Mouse (Mus musculus): ENCODE data around the gene Atp6v0a1. TPM values are rescaled to one million over a fixed set of nuclear protein-coding genes. Genes with fewer than 3 reads are reported as not detected.

The Atp6v0a1 gene
- total RNA-seq, 2 experiments from 2014 or later: 52.9 to 59.9 TPM

DNA sequence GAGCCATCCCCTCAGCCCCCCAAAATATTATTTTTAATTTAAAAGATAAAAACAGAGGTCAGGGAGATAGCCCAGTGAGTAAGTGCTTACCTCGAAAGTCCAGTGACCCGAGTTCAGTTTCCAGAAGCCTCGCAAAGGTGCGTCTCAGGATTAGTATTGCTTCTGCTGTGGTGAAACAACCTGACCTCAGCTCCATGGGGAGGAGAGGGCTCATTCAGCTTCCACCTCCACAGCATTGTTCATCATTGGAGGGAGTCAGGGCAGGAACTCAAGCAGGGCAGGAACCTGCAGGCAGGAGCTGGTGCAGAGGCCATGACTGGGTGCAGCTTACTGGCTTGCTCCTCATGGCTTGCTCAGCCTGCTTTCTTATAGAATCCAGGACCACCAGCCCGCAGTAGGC lies 51.8 kb downstream of the Atp6v0a1 start:
- no peak for DNase-seq

DNA sequence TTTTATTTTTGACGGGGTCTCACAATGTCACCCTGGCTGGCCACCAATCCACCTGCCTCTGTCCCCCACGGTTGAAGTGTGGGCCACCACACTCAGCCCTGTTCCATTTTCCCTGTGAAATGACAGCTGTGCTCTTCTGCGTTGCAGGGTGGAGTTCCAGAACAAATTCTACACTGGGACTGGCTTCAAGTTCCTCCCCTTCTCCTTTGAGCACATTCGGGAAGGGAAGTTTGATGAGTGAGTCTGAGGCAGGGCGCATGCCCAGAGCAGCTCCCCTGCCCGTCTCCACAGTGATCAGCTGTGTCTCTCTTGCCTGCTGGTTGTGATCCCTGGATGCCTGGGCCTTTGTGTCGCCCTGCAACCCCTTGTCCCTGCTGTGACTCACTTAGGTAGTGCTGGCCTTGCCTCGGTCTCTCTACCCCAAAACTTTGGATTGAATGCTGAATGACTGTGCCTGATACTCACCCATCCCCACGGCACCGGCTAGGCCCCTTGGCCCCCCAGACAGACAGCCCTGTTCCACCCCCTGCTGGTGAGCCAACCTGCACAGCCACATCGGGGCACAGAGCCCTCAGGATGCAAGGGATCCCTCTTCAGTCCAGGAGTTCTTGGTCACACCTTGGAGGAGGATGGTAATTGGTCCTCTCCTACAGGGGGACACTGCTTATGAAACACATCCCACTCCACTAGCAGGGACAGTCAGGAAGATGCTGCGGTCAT lies 53.1 kb downstream of the Atp6v0a1 start:
- no peak for DNase-seq

DNA sequence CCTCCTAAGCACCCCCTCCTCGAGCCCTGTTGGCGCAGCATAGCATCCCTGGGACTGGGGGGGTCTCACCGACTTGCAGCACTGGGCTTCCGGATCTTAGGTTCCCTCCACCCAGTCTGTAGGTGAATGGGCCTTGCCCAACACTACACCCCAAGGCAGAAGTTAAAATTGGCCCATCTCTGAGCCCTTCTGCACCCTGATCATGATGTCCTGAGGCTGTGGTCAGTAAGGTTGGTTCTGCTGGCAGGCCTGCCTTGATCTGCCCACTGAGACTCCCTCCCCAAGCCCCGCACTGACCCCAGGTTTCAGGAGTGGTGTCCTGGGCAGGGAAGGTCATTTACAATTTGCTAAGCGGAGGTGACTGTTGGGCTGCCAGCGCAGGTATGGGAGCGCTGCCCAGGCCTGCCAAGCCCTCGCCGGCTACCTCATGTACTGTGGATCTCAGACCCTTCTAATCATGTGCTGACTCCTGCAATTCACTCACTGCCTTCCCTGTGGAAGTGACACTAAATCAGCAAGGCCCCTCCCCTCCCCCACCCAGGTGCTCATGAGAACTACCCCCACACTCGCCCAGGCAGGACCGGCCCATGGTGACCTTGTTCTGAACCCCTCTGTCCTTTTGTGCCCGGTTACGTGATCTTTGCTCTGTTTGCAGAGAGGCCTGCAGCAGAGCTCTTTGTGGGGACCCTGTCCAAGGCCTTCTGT lies 53.9 kb downstream of the Atp6v0a1 start:
- DNase-seq: no peak

DNA sequence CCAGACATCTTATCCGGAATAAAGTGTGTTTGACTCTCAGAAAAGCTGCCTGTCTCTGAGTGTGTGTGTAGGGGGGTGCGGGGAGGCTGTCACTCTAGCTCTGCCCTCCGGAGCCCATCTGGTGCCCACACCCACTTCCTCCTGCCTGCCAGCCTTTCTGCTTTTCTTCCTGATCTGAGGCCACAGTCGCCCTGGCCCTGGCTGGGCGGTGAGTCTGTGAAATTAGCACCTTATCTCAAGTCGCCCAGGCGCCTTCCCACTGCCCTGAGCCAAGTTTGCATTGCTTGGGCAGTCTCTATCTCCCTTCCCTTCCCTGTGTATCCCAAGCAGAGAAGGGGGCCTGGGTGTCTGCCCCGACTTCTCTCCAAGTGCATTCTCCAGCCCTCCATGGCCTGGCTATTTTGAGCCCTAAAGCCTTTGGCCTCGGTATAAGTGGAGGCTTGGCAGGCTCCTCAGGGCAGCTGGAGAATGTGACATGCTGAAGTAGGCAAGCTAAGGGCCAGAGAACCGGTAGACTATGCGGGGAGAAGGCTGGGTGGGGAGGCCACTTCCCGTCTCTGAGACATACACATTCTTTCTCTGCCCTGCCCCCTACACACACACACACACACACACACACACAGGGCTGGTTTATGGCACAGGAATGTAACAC lies 54.5 kb downstream of the Atp6v0a1 start:
- DNase-seq: peak; percentile 59

DNA sequence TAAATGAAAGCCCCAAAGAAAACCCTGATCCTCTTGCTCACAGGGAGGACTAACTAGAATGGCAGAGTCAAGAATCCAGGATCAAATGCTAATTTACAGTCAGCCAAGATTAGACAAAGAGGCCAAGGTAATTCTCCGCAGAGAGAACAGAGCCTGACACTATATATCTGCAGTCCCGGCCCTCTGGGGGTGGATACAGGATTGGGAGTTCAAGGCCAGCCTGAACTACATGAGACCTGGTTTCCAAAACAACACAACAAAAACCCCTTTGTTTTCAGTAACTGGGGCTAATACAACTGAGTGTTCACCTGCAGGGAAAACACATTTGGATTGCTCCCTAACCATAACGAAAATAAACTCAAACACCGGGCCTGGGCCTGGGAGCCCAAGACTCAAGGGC lies 55.2 kb downstream of the Atp6v0a1 start:
- DNase-seq: no peak

DNA sequence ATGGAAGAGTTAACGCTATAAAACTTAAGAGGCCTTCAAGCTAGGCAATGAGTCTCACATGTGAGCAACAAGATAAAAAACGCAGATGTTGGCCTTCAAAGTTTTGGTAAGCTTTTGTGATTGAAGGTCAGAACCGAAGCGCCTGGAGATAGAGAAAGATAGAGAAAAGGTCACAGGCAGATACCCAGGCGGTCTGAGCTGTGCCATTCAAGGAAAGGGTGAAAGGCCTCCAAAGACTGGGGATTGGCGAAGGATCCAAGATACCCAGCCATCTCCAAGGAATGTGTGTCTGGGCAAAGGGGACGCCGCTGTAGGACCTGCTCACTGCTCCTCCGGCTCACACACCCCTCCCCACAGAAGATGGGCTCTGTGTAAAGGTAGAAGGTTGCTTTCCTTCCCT lies 55.8 kb downstream of the Atp6v0a1 start:
- no peak for DNase-seq

DNA sequence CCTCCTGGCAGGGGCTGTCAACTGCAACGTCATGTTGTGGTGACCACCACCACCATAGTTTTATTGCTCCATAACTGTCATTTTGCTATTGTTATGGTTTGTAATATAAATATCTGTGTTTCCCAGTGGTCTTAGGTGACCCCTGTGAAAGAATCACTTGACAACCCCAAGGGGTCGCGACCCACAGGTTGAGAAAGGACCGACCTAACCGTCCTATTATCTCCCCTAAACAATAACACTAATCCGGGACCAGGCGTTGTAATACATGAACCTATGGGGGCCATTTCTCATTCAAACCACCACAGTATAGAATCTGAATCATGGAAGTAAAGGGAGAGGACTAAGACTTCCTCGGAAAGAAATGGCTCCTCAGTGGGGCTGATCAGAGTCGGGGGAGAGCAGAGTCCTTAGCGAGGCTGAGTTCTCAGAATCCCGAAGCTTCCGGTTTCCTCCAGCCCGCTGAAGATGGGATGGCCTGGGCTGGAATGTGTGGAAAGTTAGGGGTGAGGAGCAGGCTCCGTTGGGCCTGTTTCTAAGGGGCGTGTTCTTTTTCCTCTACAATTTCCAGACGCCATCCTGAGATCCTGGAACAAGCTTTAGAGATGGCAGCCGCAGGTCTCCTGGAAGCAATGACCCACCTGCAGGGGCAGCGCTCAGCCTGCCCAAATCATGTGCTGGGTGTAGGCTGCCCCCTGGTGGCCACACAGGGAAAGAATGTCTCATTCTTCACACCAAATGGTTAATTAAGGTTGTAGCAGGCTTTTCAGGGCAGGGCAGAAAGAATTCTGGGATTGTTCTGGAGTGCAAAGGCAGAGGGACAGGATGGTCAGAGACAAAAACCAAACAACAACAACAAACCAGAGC lies 57.5 kb downstream of the Atp6v0a1 start:
- peak; percentile 87 for DNase-seq

DNA sequence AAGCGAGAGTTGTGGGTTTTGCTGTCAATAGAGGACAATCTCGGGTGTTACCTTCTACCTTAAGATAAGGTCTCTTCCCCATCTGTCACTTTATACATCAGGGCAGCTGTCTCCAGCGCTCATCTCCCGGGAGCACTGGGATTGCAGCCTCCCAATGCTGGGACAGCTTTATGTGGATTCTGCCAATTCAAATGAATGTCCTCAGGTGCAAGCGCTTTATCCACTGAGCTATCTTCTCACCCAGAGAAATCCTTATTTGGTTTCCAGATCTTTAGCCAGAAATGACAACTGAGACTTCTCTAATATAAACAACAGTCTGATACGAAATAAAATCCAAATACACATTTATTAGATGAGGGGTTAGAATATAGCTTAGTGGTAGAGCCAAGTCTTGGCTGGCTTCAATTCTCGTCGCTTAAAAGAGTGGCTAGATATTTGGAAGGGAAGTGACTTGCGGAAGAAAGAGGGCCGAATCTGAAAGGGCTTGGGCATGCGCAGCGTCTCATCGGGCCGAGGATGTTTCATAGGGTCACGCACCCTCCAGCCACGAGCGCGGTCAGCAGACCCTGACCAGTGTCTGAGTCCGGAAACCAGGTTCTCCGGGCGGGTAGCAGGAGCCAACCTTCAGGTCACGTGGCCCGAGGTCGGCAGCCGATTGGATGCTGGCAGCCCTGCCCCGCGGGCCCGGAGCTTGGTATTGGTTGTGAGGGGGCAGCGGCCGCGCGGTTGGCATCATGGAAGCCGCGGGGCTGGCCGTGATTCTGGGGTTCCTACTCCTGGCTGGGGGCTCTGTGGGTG lies 60.3 kb downstream of the Atp6v0a1 start, which contains the start of gene Naglu:
TSS of gene Naglu (plus strand) at position 622 of the 798 bp plus-strand sequence.
- DNase-seq: peak; percentile 96

DNA sequence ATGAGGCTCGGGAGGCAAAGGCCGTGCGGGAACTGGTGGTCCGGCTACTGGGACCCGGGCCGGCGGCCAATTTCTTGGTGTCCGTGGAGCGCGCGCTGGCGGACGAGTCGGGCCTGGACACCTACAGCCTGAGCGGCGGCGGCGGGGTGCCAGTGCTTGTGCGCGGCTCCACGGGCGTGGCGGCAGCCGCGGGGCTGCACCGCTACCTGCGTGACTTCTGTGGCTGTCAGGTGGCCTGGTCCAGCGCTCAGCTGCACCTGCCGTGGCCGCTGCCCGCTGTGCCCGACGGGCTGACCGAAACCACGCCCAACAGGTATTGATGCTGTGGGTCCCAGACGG lies 60.9 kb downstream of the Atp6v0a1 start:
- DNase-seq: no peak

DNA sequence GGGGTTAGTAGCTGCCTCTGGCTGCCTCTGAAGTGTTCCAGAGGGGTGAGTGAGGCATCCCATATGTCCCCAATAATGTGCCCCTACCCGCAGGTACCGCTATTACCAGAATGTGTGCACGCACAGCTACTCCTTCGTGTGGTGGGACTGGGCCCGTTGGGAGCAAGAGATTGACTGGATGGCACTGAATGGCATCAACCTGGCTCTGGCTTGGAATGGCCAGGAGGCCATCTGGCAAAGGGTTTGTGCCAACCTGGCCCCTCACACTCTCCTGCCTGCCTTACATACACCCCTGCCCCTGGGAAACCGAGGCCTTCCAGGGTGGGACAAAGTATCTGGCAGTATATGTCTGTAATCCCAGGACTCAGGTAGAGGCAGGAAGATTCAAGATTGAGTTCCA lies 61.7 kb downstream of the Atp6v0a1 start:
- no peak for DNase-seq

DNA sequence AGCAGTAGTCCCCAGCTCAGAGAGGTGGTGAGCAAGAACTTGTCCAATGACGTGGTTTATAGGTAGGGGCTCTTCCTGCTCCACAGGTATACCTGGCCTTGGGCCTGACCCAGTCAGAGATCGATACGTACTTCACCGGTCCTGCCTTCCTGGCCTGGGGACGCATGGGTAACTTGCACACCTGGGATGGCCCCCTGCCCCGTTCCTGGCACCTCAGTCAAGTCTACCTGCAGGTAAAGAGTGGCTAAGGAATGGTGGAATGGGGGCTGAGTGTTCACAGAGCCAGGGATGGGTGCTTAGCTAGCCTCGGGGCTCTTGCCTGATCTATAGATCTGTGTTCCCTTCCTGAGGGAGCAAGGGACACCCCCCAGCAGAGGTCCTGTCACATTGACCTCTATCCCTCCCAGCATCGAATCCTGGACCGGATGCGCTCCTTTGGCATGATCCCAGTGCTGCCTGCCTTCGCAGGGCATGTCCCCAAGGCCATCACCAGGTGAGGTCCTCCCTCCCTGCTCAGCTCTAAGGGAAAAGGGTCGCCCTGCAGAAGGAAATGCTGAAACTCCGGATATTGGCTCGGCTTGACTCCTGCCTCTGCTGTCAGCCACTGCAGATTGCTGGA lies 62.7 kb downstream of the Atp6v0a1 start:
- no peak for DNase-seq

DNA sequence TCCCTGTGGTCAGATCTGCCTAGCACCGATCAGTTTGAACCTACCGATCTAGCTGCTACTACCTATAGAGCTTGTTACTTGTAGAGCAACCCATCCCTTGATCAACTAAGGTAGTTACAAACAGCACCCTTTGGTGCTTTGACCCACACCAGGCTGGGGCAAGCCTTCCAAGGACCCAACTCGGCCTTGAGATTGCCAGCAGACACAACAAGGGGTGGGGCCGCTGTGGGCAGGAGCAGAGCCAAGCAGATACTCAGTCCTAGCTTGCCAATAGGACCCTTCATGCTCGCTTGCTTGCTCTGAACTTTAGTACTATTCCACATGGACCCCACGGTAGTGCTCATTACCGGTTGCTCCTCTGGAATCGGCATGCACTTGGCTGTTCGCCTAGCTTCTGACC lies 68.9 kb downstream of the Atp6v0a1 start, which contains the start of gene Hsd17b1:
TSS of gene Hsd17b1 (plus strand) at position 291 of the 400 bp plus-strand sequence.
- no peak for DNase-seq

DNA sequence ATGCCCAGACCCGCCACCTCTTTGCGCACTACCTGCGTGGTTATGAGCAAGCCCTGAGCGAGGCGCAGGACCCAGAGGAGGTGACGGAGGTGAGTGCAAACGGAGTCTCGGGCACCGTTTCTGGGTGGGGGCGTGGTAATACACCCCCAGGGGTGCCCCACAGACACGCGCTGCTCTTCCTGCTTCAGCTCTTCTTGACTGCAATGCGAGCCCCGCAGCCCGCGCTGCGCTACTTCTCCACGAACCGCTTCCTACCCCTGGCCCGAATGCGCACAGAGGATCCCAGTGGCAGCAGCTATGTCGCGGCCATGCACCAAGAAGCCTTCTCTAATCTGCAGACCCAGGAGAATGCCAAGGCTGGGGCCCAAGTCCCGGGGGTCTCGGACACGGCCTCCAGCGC lies 70.5 kb downstream of the Atp6v0a1 start:
- DNase-seq: no peak

DNA sequence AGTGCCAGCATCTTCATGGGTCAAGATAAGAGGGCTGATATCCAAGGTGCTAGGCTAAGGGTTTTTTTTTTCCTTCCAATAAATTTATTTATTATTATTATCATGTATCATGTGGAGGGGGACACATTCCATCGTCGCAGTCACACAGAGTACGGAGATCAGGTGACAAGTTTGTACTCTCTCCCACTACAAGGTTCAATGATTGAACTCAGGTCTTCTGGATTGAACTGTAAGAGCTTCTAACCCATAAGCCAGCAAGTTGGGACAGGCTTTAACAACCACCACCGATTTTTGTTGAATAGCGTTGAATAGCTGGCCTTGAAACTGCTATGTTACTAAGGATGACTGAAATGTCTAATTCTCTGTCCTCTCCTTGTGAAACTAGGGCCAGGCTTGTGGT lies 71.2 kb downstream of the Atp6v0a1 start:
- no peak for DNase-seq

DNA sequence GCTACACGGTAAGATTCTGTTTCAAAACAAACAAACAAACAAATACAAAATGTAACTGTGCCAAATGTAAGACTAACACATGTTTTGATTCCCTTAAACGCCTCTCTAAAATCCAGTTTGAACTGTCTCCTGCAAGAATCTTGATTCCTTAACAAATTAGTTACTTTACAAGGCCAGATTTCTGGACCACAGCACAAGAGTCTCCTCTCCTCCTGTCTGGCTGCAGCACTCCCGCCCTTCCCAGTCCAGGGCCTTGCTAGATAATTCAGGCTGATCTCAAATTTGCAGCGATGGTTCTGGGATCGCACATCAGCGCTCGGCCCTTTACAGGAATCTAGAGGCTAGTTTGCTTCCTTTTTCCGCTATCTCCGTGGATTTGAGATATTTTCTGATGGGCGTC lies 72.4 kb downstream of the Atp6v0a1 start:
- DNase-seq: no peak

DNA sequence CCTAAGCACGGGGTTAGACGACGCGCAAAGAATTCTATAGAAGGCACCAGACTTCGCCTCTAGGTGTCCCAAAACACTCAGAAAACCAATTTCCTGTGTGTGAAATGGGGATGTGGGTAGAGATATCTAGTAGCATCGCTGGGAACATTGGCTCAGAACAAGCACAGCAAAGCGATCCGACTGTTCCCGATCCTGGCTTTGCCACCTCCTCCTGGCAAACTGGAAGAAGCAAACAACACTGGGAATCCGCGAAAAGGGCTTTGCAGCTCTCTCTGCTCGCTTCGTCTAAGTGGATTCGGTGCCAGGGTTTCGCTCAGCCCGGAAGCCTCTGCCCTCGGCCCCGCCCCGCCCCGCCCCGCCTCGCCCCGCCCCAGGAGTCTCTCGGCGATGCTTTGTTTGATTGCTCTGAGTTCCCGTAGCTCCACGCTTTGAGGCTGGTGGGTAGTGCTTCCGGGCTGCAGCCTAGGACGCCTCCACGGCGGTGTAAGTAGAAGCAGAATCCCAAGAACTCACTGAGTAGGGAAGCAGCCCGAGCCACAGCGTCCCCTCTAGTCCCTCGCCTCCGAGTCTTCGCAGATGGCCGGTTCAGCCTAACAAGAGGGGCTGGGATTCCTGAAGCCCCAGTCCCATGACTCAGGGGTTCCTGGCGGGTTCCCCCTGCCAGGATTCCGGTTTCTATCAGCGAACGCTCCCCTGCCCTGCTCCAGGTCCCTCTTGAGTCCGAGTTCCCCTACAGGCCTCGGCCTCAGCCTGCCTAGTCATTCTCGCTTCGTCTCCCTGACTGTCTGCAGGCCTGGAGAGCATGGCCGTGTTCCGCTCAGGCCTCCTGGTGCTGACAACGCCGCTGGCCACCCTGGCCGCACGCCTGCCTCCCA lies 73.2 kb downstream of the Atp6v0a1 start, which contains the start of gene Coasy:
TSS of gene Coasy (plus strand) at position 358 of the 875 bp plus-strand sequence.
- peak; percentile 74 for DNase-seq

DNA sequence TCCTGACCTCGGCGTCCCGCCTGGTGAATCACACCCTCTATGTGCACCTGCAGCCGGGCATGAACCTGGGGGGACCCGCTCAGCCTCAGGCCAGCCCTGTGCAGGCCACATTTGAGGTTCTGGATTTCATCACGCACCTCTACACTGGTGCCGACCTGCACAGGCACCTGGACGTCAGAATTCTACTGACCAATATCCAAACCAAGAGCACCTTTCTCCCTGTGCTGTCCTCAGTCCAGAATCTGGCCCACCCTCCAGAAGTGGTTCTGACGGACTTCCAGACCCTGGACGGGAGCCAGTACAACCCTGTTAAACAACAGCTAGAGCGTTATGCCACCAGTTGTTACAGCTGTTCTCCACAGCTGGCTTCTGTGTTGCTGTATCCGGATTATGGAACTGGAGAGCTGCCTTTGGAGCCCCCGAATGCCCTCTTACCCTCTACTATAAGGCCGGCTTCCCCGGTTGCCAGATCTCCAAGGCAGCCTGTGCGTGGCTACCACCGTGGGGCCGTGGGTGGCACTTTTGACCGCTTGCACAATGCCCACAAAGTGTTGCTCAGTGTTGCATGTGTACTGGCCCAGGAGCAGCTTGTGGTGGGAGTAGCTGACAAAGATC lies 73.9 kb downstream of the Atp6v0a1 start:
- DNase-seq: no peak

DNA sequence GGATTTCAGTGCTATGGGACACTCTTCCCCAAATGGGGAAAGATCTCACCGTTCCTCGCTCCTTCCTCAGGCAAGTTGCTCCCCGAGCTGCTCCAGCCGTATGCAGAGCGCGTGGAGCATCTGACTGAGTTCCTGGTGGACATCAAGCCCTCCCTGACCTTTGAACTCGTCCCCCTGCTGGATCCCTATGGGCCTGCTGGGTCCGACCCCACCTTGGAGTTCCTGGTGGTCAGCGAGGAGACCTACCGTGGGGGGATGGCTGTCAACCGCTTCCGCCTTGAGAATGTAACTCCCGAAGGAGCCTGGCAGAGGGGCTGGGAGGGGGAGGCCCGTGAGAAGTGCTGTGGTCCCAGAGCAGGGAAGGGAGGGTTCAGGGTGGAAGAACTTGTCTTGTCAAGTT lies 75.0 kb downstream of the Atp6v0a1 start:
- no peak for DNase-seq

DNA sequence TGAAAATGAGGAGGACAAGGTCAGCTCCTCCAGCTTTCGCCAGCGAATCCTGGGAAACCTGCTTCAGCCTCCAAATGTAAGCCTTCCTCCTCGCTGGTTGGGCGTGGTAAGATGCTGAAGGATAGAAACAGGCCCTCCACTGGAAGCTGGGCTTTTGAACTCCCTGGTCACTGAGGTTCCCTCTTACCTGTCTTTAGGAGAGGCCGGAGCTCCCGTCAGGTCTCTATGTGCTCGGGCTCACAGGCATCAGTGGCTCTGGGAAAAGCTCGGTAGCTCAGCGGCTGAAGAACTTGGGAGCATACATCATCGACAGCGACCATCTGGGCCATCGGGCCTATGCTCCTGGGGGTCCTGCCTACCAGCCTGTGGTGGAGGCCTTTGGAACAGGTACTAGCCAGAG lies 75.6 kb downstream of the Atp6v0a1 start:
- no peak for DNase-seq

Data from gastrocnemius, postnatal 10 days (tissue).